Mouse (Mus musculus) induced T-regulatory cell, adult 2 months (primary cell): ENCODE data around the gene Iqsec2.

Experiments
- DNase-seq: peaks from one replicate; pipeline ENCODE4 v3.0.0-alpha.2; 2012; ENCODE audit warnings: low read depth

Gene Iqsec2

DNA sequence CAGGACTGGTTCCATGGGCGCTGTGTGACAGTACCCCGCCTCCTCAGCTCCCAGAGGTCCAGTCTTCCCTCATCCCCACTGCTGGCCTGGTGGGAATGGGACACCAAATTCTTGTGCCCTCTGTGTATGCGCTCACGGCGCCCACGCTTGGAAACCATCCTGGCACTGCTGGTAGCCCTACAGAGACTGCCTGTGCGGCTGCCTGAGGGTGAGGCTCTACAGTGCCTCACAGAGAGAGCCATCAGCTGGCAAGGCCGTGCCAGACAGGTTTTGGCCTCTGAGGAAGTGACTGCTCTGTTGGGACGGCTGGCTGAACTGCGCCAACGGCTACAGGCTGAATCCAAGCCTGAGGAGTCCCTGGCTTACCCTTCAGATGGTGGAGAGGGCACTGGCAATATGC, 127.1 kb downstream of the Iqsec2 start:
- DNase-seq = no peak
